Mouse (Mus musculus): ENCODE measurements around the gene Trmt44. TPM values are rescaled to one million over a fixed set of nuclear protein-coding genes. Genes with fewer than 3 reads are reported as not detected.
A peak's percentile ranks its signal among the peaks of the same experiment; 100 is the strongest.

The Trmt44 gene
- polyA plus RNA-seq, 1 experiment = 10.2 TPM

DNA sequence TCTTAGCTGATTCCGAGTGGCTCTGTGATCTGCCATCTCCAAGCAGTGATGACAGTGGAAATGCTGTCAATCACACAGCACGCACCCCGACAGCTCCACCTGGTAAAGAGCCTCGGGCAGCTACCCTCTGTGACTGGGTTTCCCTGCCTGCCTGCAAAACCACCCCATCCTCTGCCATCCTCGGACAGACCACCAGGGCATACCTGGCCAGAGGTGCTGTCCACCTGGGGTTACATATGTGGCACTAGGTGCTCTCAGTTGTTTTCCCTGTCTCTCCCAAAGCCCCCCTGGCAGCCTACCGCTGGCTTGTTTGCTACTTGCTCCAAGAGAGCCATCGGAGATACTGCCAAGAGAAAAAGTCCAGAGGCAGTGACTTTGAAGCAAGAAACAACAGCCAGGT is 31.9 kb upstream of the Trmt44 start:
- peaks cover 2% of the 10 kb centered on the region for H3K4me1 ChIP-seq (ENCODE audit: control insufficient read depth, insufficient read depth, low read length)
- H3K27ac ChIP-seq (ENCODE audit: insufficient read depth, low read length) = no peak overlapping the region
- H3K9ac ChIP-seq (ENCODE audit: low read depth, poor library complexity, severe bottlenecking) = no peak overlapping the region
- no peak overlapping the region for H3K4me3 ChIP-seq (ENCODE audit: low read depth, low read length)
- H3K36me3 ChIP-seq (ENCODE audit: control insufficient read depth, insufficient read depth, low read length, poor library complexity, severe bottlenecking) = no peaks in the 10 kb centered on the region
- no peaks in the 10 kb centered on the region for H3K9me3 ChIP-seq (replicated peaks; ENCODE audit: control insufficient read depth, insufficient read depth, low read length, poor library complexity, severe bottlenecking)
- H3K27me3 ChIP-seq (ENCODE audit: control insufficient read depth, insufficient read depth, low read length, poor library complexity, severe bottlenecking) = no peaks in the 10 kb centered on the region
- TF ChIP-seq CTCF (IDR thresholded peaks at IDR 0.05; ENCODE audit: low read depth, low read length) (no peak), POLR2A (IDR thresholded peaks at IDR 0.05; ENCODE audit: insufficient read depth, low read length) (no peak), EP300 (IDR thresholded peaks at IDR 0.05; ENCODE audit: insufficient read depth, low read depth, low read length) (no peak)

DNA sequence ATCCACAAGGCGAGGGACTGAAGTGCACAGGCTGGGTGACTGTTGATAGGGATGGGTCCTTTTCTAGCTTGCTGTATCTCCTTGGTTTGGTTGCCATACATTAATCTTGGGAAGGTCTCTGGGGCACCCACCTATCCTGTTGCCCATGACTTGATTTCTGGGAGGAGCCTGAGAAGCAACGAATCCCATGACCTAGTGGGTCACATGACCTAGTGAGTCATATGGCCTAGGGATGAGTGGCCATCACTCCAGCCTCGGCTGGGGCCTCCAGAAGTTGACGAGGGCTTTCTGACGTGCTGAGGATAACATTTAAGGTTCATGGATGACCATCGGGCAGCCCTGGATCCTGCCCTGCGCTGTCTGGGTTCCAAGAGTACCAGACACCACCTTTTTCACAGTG is 30.5 kb upstream of the Trmt44 start:
- no peak overlapping the region for H3K27ac ChIP-seq (ENCODE audit: insufficient read depth, low read length)
- no peaks in the 10 kb centered on the region for H3K36me3 ChIP-seq (ENCODE audit: control insufficient read depth, insufficient read depth, low read length, poor library complexity, severe bottlenecking)
- H3K9ac ChIP-seq (ENCODE audit: low read depth, poor library complexity, severe bottlenecking) = no peak overlapping the region
- H3K9me3 ChIP-seq (replicated peaks; ENCODE audit: control insufficient read depth, insufficient read depth, low read length, poor library complexity, severe bottlenecking) = no peaks in the 10 kb centered on the region
- H3K4me1 ChIP-seq (ENCODE audit: control insufficient read depth, insufficient read depth, low read length) = peaks cover 2% of the 10 kb centered on the region
- no peak overlapping the region for H3K4me3 ChIP-seq (ENCODE audit: low read depth, low read length)
- no peaks in the 10 kb centered on the region for H3K27me3 ChIP-seq (ENCODE audit: control insufficient read depth, insufficient read depth, low read length, poor library complexity, severe bottlenecking)
- TF ChIP-seq CTCF (IDR thresholded peaks at IDR 0.05; ENCODE audit: low read depth, low read length) (no peak), POLR2A (IDR thresholded peaks at IDR 0.05; ENCODE audit: insufficient read depth, low read length) (no peak), EP300 (IDR thresholded peaks at IDR 0.05; ENCODE audit: insufficient read depth, low read depth, low read length) (no peak)

DNA sequence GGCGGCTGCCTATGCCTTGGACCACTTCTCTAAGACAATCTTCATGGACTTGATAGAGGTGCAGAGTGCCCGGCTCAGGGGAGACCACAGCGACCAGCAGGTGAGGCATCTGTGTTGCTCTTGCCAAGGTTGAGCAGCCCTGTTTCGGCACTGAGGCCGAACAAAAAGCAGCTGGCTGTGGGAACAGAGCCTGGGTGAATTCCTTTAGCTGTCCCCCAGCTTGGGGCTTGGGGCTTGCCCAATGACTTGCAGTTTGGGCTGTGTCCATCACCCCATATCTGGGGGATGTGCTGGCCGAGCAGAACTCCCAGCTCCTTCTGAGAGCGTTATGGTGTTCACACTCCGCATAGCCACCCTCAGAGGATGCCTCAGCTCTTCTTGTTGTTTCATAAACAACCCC is 26.7 kb upstream of the Trmt44 start:
- no peaks in the 10 kb centered on the region for H3K27me3 ChIP-seq (ENCODE audit: control insufficient read depth, insufficient read depth, low read length, poor library complexity, severe bottlenecking)
- H3K27ac ChIP-seq (ENCODE audit: insufficient read depth, low read length) = no peak overlapping the region
- H3K4me3 ChIP-seq (ENCODE audit: low read depth, low read length) = no peak overlapping the region
- H3K36me3 ChIP-seq (ENCODE audit: control insufficient read depth, insufficient read depth, low read length, poor library complexity, severe bottlenecking) = no peaks in the 10 kb centered on the region
- no peak for TF ChIP-seq CTCF (IDR thresholded peaks at IDR 0.05; ENCODE audit: low read depth, low read length)
- TF ChIP-seq POLR2A (IDR thresholded peaks at IDR 0.05; ENCODE audit: insufficient read depth, low read length) = no peak
- TF ChIP-seq EP300 (IDR thresholded peaks at IDR 0.05; ENCODE audit: insufficient read depth, low read depth, low read length) = no peak
- no peaks in the 10 kb centered on the region for H3K9me3 ChIP-seq (replicated peaks; ENCODE audit: control insufficient read depth, insufficient read depth, low read length, poor library complexity, severe bottlenecking)
- H3K9ac ChIP-seq (ENCODE audit: low read depth, poor library complexity, severe bottlenecking) = no peak overlapping the region
- H3K4me1 ChIP-seq (ENCODE audit: control insufficient read depth, insufficient read depth, low read length) = no peaks in the 10 kb centered on the region

DNA sequence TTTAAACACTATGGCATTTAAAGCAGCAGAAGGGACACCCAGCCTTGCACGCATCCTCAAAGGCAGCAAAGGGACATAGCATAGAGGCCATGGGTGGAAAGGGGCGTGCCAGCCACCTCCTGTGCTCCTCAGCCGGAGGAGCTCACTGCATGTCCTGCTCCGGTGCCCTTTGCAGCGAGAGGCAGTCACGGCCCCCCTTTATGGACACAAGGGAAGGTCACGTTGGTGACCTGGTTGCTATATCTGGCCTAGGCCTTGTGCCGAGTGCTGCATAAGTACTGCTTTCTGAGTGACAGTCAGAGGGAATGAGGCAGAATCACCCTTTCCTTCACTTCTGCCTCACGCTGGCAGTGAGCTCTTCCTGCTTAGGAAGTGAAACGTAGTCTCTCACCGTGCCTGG is 25.4 kb upstream of the Trmt44 start:
- Histone ChIP-seq H3K9me3 (replicated peaks; ENCODE audit: control insufficient read depth, insufficient read depth, low read length, poor library complexity, severe bottlenecking) (no peaks in the 10 kb centered on the region), H3K27me3 (ENCODE audit: control insufficient read depth, insufficient read depth, low read length, poor library complexity, severe bottlenecking) (no peaks in the 10 kb centered on the region), H3K36me3 (ENCODE audit: control insufficient read depth, insufficient read depth, low read length, poor library complexity, severe bottlenecking) (no peaks in the 10 kb centered on the region), H3K9ac (ENCODE audit: low read depth, poor library complexity, severe bottlenecking) (no peak overlapping the region), H3K4me1 (ENCODE audit: control insufficient read depth, insufficient read depth, low read length) (no peaks in the 10 kb centered on the region), H3K27ac (ENCODE audit: insufficient read depth, low read length) (no peak overlapping the region), H3K4me3 (ENCODE audit: low read depth, low read length) (no peak overlapping the region)
- TF ChIP-seq POLR2A (IDR thresholded peaks at IDR 0.05; ENCODE audit: insufficient read depth, low read length) (no peak), CTCF (IDR thresholded peaks at IDR 0.05; ENCODE audit: low read depth, low read length) (no peak), EP300 (IDR thresholded peaks at IDR 0.05; ENCODE audit: insufficient read depth, low read depth, low read length) (no peak)

DNA sequence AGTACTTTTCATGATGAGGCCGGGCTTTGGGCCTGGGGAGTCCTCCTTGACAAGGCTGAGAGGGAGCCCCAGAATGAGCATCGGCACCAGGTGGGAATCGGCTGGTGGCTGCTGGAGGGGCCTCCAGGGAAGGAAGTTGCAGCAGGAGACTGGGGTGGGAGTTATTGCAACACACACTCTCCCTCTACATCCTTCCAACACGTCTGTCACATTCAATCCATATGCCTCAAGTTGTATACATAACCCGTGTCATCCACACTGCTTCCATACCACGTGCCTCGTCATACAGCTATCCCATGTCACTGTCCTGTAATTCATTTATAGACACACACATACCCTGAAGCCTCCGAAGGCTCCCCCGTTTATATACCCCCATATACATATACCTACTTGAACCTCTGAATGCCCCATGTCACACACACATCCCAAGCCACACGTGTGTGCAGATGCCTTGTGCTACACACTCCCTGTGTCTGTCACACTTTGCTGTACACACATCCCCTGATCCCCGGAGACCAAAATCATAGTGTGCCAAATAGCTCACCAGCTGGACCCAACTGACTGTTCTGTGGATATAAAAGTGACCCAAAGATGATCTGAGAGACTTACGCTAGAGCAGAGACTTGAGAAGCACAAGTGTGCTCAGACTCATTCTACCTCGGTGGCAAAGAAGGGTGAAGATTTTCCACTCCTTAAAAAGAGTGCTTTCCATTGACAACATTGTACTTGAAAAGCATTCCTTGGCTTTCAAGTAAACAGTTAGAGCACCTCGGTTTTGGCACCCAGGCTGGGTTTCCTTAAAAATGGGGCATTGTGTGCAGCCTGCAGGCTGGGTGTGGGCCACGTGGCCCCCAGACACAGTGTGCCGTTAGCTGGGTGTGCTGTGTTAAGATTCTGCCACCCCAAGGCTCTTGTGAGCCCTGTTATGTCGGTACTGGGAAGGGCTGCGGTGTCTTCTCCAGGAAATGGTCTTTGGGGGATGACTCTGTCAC is 21.6 kb upstream of the Trmt44 start:
- H3K27me3 ChIP-seq (ENCODE audit: control insufficient read depth, insufficient read depth, low read length, poor library complexity, severe bottlenecking) = no peaks in the 10 kb centered on the region
- no peak overlapping the region for H3K9ac ChIP-seq (ENCODE audit: low read depth, poor library complexity, severe bottlenecking)
- TF ChIP-seq POLR2A (IDR thresholded peaks at IDR 0.05; ENCODE audit: insufficient read depth, low read length) (no peak), CTCF (IDR thresholded peaks at IDR 0.05; ENCODE audit: low read depth, low read length) (no peak), EP300 (IDR thresholded peaks at IDR 0.05; ENCODE audit: insufficient read depth, low read depth, low read length) (no peak)
- no peaks in the 10 kb centered on the region for H3K4me1 ChIP-seq (ENCODE audit: control insufficient read depth, insufficient read depth, low read length)
- H3K9me3 ChIP-seq (replicated peaks; ENCODE audit: control insufficient read depth, insufficient read depth, low read length, poor library complexity, severe bottlenecking) = no peaks in the 10 kb centered on the region
- H3K36me3 ChIP-seq (ENCODE audit: control insufficient read depth, insufficient read depth, low read length, poor library complexity, severe bottlenecking) = no peaks in the 10 kb centered on the region
- H3K4me3 ChIP-seq (ENCODE audit: low read depth, low read length) = no peak overlapping the region
- H3K27ac ChIP-seq (ENCODE audit: insufficient read depth, low read length) = no peak overlapping the region

DNA sequence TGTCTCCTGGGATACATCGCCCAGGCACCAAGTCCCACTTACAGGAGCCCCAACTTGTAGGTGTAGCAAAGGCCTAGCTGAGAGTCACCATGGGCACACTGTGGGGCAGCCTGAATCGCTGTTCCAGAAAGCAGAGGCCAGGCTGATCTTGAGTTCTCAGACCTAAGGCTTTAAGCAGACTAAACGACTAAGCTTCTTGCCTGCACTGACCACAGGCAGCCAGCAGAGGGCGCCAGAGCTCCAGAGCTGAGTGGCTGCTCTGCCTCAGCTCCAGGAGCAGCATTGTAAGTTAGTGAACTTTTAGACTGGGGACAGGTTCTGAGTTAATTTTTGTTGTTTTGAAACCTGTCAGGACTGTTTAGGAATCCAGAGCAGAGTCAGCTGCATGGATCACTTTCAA is 20.8 kb upstream of the Trmt44 start:
- Histone ChIP-seq H3K36me3 (ENCODE audit: control insufficient read depth, insufficient read depth, low read length, poor library complexity, severe bottlenecking) (no peaks in the 10 kb centered on the region), H3K9me3 (replicated peaks; ENCODE audit: control insufficient read depth, insufficient read depth, low read length, poor library complexity, severe bottlenecking) (no peaks in the 10 kb centered on the region)
- TF ChIP-seq CTCF (IDR thresholded peaks at IDR 0.05; ENCODE audit: low read depth, low read length) (peak; percentile 99), POLR2A (IDR thresholded peaks at IDR 0.05; ENCODE audit: insufficient read depth, low read length) (no peak), EP300 (IDR thresholded peaks at IDR 0.05; ENCODE audit: insufficient read depth, low read depth, low read length) (no peak)

More for the DNA sequence above, 20.8 kb upstream of the Trmt44 start:
- Histone ChIP-seq H3K27ac (ENCODE audit: insufficient read depth, low read length) (no peak overlapping the region), H3K27me3 (ENCODE audit: control insufficient read depth, insufficient read depth, low read length, poor library complexity, severe bottlenecking) (no peaks in the 10 kb centered on the region), H3K4me1 (ENCODE audit: control insufficient read depth, insufficient read depth, low read length) (no peaks in the 10 kb centered on the region), H3K9ac (ENCODE audit: low read depth, poor library complexity, severe bottlenecking) (no peak overlapping the region), H3K4me3 (ENCODE audit: low read depth, low read length) (no peak overlapping the region)

All from ES-Bruce4 (cell line).